Mouse (Mus musculus) cerebellum, adult 8-10 months (tissue): ENCODE data around the gene Col9a3.
A peak's percentile ranks its signal among the peaks of the same experiment; 100 is the strongest.

Source experiments
- DNase-seq: peaks from one replicate; pipeline ENCODE4 v3.0.0; 2022

The Col9a3 gene

DNA sequence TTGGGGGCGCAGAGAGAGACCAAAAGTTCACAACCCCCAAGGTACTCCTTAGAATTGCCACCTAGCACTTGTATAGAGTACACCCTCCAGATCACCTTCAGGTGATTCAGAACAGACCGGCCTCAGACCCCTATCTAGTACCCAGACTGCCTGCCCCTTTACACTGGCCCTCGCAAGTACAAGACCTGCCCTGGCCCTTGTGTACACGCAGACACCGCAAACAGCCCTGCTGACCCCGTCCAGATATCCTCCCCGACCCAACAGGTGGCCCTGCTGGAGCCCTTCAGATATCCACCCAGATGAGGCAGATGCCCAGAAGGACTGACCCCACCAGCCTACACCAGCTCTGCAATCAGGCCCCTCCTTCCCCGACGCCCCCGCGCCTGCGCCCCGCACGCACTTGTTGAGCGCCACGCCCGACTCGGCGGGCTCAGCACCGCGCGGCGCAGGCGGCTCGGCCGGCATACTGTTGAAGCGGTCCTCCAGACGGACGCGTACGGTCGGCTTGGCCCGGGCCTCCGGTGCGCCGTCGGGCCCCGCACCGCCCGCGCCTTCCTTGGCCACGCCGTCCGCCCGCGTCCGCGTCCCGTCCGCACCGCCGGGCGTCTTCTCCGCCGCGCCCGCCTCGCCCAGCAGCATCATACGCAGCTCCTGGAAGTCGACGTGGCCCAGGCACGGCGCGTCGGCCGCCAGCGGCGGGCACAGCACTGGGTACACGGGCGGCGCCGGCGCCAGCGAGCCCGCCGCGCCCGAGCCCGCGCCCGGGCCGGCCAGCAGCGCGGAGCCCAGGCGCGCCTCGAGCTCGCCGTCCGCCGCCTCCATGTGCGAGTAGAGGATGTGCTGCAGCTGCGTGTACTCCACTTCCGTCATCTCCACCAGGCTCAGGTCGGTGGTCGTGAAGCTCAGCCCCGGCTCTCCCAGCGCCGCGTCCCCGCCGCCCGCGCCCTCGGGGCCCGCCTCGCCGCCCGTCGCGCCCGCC lies 44.3 kb downstream of the Col9a3 start:
- no peak for DNase-seq

DNA sequence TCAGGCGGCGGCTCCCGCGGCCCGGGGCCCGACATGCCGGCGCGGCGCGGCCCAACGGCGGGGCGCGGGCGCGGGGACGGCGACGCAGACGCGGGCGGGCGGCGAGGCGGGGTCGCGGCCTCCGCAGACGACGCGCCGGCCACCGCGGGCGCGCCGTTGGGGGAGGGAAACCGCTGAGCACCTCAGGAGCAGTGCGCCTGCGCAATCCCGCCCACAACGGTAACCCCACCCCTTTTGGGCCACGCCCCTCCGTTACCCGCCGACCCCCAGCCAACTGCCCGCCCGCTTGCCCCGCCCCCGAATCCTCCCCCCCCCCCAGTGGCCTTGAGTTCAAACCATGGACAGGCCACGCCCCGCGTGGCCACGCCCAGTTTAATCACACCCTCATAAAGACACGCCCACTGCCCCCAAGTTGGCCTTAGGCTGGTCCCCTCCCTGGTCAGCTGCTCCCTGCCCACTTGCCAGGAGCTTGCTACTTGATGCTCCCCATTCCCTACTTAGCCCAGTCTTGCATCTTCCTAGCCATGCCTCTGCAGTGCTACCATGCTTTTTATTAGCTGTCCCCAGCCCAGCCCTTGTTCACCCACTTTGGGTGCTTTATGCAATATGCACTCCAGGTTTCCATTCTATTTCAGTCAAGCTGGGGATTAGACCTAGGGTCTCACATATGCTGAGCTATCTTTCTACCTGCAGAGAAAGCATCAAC lies 45.1 kb downstream of the Col9a3 start, which contains the start of gene Tcfl5:
Gene Tcfl5 (minus strand): TSS at position 154 of the 706 bp plus-strand sequence.
- no peak for DNase-seq

DNA sequence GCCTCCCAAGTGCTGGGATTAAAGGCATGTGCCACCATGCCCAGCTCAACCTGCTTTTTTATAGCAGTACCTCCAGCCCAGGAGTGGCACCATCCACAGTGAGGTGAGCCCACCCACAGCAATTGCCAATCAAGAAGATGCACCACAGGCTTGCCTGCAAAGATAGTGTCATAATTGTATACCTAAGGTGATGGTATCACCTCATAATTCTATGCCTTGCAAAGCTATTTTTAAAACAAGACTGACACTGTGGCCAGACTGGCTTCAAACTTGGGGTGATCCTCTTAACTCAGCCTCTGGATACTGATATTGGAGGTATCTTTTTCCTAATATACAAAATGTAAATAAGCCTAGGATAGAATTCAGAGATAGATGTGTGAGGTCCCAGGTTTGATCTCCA lies 46.0 kb downstream of the Col9a3 start:
- no peak for DNase-seq

DNA sequence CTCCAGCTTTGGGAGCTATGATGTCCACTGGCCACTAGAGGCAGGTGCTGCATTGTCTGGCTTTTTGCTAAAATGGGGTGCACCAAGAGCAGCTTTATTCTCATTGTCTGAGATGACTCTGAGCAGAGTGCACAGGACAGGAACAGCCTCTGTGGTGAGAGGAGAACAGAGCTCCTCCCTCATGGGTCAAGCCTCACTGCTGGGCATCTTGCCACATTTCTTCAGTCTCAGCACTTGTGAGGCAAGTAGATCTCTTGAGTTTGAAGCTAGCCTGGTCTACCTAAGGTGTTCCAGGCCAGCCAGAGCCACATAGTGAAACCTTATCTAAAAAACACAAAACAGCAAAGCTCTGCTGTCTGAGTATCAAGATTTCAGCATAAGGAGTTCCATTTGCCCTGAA lies 49.3 kb downstream of the Col9a3 start:
- DNase-seq: no peak

DNA sequence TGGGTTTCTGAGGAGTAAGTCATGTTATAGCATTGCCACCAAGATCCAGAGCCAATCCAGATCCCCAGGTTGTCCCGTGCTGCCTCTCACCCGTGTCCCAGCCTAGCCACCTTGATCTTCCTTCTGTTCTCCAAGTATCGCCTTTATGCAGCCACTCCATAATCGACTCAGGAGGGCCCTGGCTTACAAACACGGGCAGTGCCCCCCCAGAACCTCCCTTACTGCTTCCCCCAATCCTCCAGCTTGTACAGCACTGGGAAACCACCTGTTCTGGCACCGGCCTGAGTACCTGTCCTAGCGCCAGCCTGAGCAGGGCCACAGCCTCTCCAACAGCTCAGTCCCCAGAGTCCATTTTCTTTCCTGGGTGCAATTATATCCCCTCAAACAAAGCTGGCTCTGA lies 57.1 kb downstream of the Col9a3 start:
- no peak for DNase-seq

DNA sequence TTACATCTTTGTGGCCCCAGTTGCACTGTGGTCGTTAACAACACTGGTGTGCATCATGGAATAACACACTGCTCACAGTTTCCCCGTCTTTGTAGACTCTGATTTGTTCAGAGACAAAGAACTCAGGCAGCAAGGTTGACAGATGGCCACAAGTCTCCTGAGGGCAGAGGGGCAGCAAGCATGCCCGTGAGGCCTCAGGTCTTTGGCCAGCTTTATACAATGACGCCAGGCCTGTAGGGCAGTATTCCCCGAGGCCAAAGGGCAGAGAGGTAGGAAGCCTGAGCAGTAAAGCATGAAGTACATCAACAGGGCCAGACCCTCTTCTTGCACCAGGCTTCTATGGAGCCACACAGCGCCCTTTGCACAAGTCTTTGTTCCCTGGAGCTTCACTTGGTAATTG lies 57.6 kb downstream of the Col9a3 start:
- DNase-seq: no peak

DNA sequence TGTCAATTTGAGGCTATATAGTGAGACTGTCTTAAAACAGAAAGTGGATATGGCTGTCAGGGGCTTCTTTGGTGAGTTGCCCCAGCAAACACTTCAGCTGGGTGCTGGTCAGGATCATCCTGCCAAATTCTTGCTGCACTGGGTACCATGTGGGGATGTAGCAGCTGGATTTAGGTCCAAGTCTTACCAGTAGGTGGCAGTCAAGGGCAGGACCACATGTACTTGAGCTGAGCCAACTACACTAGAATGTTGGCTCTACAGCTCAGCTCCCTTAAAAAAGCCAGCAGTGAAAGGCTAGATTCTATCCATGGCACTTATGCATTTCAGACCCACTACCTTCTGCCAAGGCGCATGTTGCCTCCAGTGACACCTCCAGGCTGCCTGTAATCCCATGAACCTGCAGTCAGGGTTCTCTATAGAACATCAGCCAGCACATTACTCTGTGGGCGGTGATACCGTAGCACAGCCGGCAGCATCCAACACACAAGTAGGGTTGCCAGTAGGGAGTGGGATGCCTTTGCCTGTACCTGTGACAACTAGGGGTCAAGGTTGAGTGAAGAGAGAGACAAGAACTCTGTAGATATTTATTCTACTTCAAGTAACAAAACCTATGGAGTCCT lies 59.9 kb downstream of the Col9a3 start:
- peak; percentile 61 for DNase-seq

DNA sequence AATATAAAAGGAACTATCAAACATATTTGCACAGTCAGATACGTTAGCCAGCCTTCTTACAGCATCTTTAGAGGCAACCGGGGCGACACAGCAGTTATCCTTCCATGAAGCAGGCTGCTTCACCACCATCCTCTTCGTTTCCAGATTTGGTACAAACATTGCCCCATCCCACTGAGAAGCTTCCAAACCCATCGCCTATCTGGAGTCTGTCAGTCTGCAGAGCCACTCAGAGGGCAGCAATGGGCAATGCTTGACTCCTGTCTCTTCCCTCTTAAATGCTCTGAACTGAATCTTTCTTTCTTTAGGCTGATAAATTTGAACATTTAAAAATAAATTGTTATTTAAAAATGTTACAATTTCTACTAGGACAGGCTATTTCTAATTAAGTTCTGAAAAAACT lies 60.8 kb downstream of the Col9a3 start:
- no peak for DNase-seq

DNA sequence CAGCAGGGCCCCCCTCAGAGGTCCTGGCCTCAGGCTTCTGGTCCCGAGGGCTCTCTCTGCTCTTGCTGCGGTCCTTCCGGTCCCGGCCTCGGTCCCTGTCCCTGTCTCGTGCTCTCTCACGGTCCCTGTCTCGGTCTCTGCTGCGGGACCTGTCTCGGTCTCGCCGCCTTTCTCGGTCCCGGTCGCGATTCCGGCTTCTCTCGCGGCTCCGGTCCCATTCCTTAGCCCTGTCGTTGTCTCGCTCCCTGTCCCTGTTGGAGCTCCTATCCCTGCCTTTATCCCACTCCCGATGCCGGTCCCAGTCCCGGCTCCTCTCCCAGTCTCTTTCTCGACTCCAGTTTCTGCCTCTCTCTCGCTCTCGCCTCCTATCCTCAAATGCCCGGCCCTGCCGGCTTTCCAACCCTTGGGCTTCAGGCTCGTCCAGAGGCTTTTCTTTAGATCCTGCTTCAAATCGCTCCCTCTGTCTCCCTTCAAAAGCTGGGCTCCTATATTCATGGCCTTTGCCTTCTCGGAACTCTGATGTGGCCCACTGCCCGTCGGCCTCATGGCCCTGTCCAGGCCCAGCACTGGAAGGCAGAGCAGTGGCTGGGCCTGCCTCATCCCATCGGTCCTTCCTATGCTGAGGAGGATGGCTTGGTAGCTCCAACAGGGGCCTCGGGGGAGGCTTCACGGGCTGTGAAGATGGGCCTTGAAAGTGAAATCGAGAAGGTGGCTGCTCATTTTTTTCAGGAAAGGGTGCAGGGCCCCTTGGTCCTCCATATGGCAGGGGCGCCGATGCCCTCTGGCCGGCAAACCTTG lies 62.0 kb downstream of the Col9a3 start:
- DNase-seq: peak; percentile 32

DNA sequence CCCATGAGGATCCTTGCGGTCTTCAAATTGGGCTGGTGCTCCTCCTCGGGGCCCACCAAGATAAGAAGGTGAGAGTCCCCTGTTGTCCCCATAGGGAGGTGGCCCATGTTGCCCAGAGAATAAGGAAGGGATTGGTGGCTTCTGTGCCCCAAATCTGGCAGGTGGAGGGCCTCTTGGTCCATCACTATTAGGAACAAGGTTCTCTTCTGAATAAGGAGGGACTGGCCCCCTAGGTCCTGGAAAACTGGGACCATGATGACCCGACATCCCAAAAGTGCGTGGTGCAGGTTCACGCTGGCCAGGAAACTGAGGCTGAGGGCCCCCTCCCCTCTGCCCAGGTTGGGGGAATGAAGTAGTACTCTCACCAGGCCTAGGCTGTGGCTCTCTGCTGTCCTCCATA lies 62.9 kb downstream of the Col9a3 start:
- no peak for DNase-seq

DNA sequence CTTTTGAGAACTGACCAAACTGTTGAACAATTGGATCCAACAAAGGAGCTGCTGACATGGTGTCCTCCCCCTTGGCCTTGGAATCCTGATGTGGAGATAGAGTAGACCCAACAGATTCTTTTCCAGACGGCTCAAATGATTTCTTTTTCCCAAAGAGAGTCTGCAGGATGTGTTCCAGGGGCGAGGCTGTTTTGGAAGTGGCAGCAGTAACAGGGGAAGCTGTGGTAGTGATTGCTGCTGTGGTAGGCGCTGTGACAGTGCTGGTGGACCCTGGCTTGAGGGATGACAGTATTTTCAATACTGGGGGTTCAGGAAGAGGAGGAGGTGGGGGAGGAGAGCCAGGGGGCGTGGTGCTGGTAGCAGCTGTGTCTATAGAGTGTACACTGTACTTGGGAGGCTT lies 64.4 kb downstream of the Col9a3 start:
- DNase-seq: no peak
